Mouse (Mus musculus) Patski (cell line): ENCODE results near the gene Atg16l2. TPM values are rescaled to one million over a fixed set of nuclear protein-coding genes. Genes with fewer than 3 reads are reported as not detected.

ENCODE experiments used
- ATAC-seq: fragments of 100-300 bp; one replicate; pipeline ENCODE4 v1.8.0; 2021
- CTCF ChIA-PET: fragments of 350-600 bp; sonication (Branson Sonifier 250); formaldehyde crosslinking; loops from one replicate; lab custom pipeline; 2022; ENCODE audit warnings: inconsistent platforms; lab: Charles Lee
- POLR2A ChIA-PET: fragments of 350-600 bp; sonication (Branson Sonifier 250); formaldehyde crosslinking; loops from one replicate; lab custom pipeline; 2022; ENCODE audit warnings: antibody characterized with exemption, inconsistent platforms; lab: Charles Lee
- DNase-seq: peaks from one replicate; pipeline ENCODE4 v3.0.0-alpha.2; 2011; ENCODE audit warnings: low read depth, low spot score
- H3K27me3 ChIP-seq: fragments of 371-371 bp; one replicate; pipeline ENCODE4 v1.5.1; 2021
- CTCF ChIP-seq: fragments of 100-300 bp; IDR thresholded peaks from one replicate; pipeline ENCODE4 v1.5.1; 2021
- in situ Hi-C: fragments of 300-500 bp; cut with MboI; formaldehyde crosslinking; loops from 3 replicates; pipeline ENCODE4 v1.11.1; 2018; ENCODE audit warnings: low pct_unique_long_range_greater_than_20kb, mixed read lengths
- polyA plus RNA-seq: library from polyadenylated mRNA; unstranded; gene quantifications from one replicate; pipeline ENCODE4 v1.2.3, GENCODE M21; 2021

Gene Atg16l2
- polyA plus RNA-seq, 1 experiment from 2014 or later = 39.5 TPM

DNA sequence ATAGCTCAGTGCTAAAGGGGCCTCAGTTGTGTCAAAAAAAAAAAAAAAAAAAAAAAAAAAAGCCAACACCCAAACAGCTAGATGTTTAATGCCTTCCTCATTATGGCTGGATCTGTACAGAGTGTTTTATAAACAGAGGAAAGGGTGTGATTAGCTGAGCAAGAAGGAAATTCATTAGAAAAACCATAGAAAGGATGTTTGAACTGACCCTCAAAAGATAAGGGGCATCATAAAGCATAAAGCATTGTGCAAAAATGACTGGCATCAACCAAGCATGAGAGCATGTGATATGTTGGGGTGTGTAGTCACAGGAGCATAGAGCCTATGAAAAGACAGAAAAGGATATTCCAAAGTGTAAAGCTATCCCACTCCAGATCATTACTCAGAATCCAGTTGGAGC, 43.6 kb downstream of the Atg16l2 start:
- no peaks in the 10 kb centered on the region for H3K27me3 ChIP-seq
- ATAC-seq (no peak), DNase-seq (no peak)
- CTCF ChIA-PET = interaction anchor here (1.6 kb wide), 1 partner anchor 197 kb away, joined by 4 read pairs; no protein-coding TSS in a partner anchor
- in situ Hi-C loops = no loop called here
- POLR2A ChIA-PET = interaction anchor here (0.6 kb wide), 2 partner anchors 24 to 237 kb away, joined by 3 to 5 read pairs; no protein-coding TSS in a partner anchor
- no peak for TF ChIP-seq CTCF

DNA sequence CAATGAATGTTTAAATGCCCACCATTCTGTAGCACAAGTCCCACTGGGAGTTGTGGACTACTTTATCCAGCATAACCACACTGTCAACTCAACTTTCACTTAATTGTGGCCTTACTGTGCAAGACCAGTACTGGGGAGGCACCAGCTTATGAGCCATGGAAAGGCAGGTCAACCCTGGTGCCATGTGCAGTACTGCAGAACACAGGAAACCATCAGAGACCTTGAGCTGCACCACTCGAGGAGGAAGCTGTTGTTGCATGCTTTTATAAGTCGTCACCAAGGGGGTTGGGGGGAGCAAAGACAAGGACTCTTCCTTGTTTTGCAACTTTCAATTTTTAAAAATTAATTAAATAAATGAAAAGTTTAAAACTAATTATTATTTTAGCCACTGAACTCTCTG, 49.0 kb downstream of the Atg16l2 start:
- POLR2A ChIA-PET = no interaction called here
- in situ Hi-C loops = no loop called here
- no peaks in the 10 kb centered on the region for H3K27me3 ChIP-seq
- ATAC-seq (no peak), DNase-seq (no peak)
- TF ChIP-seq CTCF = no peak
- CTCF ChIA-PET = no interaction called here

DNA sequence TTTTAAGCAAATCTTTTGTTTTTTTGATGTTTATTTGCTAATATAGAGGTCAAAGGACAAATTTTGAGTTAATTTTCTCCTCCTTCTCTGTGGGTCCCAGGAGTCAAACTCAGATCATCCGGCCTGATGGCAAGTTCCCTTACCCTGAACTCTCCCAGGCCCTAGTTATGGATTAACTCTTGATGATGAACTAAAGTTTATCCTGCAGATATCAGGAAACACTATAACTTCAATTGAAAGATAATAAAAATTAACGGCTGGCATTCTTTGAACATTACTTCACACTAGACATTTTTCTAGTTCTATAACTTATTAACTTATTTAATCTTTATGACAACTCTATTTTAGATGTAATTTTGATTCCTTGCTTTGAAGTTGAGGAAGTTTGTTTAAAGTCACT, 52.9 kb downstream of the Atg16l2 start:
- TF ChIP-seq CTCF = no peak
- CTCF ChIA-PET = interaction anchor here (0.8 to 1.1 kb wide), 2 partner anchors 18 to 61 kb away, joined by 3 read pairs; no protein-coding TSS in a partner anchor
- no peaks in the 10 kb centered on the region for H3K27me3 ChIP-seq
- POLR2A ChIA-PET = no interaction called here
- ATAC-seq (no peak), DNase-seq (no peak)
- in situ Hi-C loops = no loop called here

DNA sequence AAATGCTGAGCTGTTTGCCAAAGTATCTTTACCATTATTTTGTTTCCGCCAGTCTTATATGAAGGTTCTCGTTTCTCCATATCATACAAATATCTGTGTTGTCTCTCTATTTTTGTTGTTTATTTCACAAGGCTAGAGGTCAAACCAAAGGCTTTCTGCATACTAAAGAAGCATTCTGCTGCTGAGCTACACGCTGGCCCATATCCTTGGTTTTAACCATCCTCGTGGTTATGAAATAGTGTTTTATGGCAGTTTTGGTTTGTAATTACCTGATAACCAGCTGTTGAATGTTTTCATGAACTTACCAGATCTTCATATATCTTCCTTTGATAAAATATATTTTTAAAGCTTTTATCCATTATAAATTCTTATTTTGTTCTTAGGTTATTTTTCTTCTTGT, 53.3 kb downstream of the Atg16l2 start:
- POLR2A ChIA-PET = no interaction called here
- ATAC-seq = no peak
- in situ Hi-C loops = no loop called here

DNA sequence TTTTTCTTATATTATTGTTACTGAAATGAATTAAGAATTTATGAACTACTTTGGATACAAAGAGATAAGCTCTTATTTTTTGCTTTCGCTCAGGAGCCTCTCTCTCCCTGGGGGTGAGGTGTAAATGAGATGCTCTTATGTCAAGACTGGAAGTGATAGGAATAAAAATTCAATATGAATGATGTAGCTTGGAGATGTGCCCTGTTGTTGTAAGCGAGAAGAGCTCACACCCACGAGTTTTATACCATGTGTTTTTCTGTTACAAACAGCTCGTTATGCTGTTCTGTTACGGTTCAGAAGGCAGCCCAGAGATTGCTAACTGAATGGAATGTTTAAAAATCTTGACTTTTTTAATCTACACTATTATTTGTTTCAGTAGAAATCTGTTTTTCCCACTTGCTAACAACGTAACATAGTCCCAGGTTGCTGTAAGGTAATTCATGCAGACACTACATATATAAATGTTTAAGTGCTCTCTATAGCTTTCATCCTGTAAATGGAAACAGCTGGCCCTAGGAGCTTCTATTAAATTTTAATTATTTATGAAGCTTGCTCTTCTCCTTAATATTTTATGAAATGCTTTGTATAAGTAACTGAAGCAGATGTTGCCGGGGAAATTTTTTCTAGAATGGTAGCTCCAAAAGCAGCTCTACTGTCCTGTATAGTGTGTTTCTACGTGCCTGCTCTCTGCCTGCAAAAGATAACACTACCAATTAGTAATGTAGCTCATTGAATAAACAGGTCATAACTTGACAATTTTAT, 65.2 kb downstream of the Atg16l2 start:
- in situ Hi-C loops = no loop called here
- no peak for ATAC-seq
- no peak for DNase-seq
- POLR2A ChIA-PET = no interaction called here
- no peak for TF ChIP-seq CTCF
- no peaks in the 10 kb centered on the region for H3K27me3 ChIP-seq
- CTCF ChIA-PET = interaction anchor here (1.3 to 1.7 kb wide), 4 partner anchors 9 to 293 kb away, joined by 3 to 10 read pairs (median 4); no protein-coding TSS in a partner anchor

More for the DNA sequence above, 53.3 kb downstream of the Atg16l2 start:
- no peaks in the 10 kb centered on the region for H3K27me3 ChIP-seq
- CTCF ChIA-PET = interaction anchor here (1.1 kb wide), 1 partner anchor 17 kb away, joined by 3 read pairs; no protein-coding TSS in a partner anchor
- DNase-seq = no peak
- no peak for TF ChIP-seq CTCF

DNA sequence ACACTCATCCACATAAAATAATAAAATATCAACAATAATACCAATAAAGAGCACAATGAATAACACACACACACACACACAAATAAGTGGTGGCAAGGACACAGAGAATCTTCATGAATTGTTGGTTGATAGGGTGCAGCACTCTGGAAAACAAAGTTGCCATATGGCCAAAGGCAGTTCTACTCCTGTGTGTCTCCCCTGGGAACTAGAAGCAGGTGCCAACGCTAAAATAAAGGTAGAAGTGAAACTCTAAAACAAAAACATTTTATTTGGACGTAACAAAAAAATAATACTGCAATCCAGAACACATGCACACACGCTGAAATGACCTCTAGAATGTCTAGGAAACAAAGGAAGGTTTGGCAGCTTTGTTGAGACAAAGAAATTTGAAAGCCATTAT, 69.3 kb downstream of the Atg16l2 start:
- ChIA-PET CTCF (interaction anchor here (0.6 kb wide), 1 partner anchor 32 kb away, joined by 3 read pairs; no protein-coding TSS in a partner anchor), POLR2A (no interaction called here)
- no peaks in the 10 kb centered on the region for H3K27me3 ChIP-seq
- TF ChIP-seq CTCF = no peak
- in situ Hi-C loops = loop anchor here (5.0 kb wide), 2 partner anchors 115 to 165 kb away; no protein-coding TSS in a partner anchor
- DNase-seq (no peak), ATAC-seq (no peak)

DNA sequence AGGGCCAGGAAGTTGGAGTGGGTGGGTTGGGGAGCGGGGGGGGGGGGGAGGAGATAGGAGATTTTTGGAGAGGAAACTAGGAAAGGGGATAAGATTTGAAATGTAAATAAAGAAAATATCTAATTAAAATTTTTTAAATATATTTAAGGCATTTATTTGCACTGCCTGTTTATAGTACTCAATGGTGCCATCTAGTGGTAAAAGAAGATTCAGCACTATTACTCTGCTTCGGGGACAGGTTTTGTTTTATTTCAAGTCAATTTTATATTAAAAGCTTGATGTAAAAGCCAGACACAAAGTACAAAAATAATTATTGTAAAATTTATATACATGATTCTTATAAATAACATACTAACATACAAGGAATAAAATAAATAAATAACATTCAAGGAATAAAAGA, 70.6 kb downstream of the Atg16l2 start:
- ChIA-PET POLR2A (no interaction called here), CTCF (interaction anchor here (1.0 to 2.1 kb wide), 10 partner anchors 10 to 170 kb away, joined by 3 to 10 read pairs (median 4); no protein-coding TSS in a partner anchor)
- no peak for ATAC-seq
- in situ Hi-C loops = loop anchor here (5.0 kb wide), 2 partner anchors 114 to 164 kb away; no protein-coding TSS in a partner anchor
- peak; percentile 47 for TF ChIP-seq CTCF
- DNase-seq = no peak
- H3K27me3 ChIP-seq = no peaks in the 10 kb centered on the region

DNA sequence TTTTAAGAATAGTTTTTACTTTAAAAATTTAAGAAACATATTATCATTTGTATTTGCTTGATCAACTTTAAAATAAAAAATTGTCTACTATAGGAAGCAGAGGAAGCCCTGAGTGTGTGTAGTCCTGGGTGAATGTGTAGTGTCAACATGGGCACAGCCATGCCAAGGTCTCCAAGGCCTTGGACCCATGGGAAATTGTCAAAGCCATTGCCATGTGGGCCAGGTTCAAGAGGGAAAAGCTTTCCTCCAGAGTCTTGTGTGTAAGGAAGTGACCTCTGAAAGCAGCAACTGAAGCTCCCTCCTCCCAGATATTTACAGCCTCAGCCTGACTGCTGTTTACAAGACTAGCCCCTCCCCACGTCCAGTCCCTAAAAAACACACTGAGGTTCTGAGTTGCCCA, 72.7 kb downstream of the Atg16l2 start:
- CTCF ChIA-PET = no interaction called here
- TF ChIP-seq CTCF = no peak
- POLR2A ChIA-PET = no interaction called here
- in situ Hi-C loops = no loop called here
- no peak for ATAC-seq
- DNase-seq = no peak
- H3K27me3 ChIP-seq = no peaks in the 10 kb centered on the region

DNA sequence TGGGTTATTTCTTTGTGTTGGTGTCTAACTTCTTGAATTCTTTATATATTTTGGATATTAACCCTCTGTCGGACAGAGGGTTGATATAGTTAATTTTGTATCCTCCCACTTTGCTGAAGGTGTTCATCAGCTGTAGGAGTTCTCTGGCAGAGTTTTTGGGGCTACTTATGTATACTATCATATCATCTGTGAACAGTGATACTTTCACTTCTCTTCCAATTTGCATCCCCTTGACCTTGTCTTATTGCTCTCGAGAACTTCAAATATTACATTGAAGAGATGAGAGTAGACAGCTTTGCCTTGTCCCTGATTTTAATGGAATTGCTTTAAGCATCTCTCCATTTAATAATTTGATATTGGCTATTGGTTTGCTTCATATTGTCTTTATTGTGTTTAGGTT, 78.5 kb downstream of the Atg16l2 start:
- TF ChIP-seq CTCF = no peak
- ChIA-PET POLR2A (no interaction called here), CTCF (no interaction called here)
- DNase-seq (no peak), ATAC-seq (no peak)
- no peaks in the 10 kb centered on the region for H3K27me3 ChIP-seq
- in situ Hi-C loops = no loop called here

DNA sequence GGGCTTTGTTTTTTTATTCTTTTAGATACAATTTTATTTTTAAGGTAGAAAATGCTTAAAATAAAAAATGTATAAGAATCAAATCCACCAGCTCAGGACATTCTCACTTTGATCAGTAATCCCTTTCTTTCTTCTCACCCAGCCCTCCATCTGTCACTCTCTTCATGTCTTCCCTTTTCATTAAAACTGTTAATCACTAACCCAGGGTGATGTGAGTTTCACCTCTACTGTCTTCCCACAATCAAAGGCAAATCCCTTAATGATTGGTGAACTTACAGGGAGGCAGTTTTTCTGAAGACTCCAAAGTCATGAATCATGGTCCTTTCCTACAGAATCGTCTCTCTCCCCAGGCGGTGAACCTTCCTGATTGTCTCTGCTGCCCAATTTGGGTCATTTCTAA, 85.3 kb downstream of the Atg16l2 start:
- H3K27me3 ChIP-seq = no peaks in the 10 kb centered on the region
- in situ Hi-C loops = no loop called here
- ATAC-seq (no peak), DNase-seq (peak; percentile 48)
- CTCF ChIA-PET = interaction anchor here (1.1 kb wide), 1 partner anchor 14 kb away, joined by 4 read pairs; no protein-coding TSS in a partner anchor
- TF ChIP-seq CTCF = no peak
- POLR2A ChIA-PET = no interaction called here

DNA sequence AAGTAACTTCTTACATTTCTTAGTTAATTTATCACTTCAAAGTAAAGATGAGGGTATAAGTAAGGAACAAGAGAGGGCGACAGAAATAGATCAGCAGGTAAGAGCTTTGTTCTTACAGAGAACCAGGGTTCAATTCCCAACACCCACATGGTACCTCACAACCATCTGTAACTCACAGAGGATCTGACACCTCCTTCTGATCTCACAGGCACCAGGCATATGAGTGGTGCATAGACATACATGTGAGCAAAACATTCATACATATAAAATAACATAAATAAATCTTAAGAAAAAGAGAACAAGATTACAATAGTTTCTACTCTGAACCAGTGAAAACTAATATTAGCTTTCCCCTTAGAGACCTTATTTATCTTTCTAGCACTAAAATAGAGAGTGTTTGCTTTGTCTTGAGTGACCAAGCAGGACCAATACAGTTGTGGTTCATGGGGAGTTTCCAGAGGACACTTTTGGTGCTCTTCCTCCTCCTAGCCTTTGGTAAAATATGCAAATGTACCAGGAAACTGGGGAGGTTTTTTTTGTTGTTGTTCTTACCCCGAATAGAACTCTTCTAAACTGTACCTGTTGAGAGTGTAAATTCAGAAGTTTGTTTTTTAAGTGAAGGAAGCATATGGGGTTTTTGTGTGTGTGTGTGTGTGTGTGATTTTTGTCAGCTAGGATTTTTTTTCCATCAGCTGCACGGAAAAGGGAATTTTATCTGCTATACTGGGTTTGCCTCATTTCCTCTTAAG, 88.4 kb downstream of the Atg16l2 start:
- TF ChIP-seq CTCF = no peak
- ChIA-PET POLR2A (no interaction called here), CTCF (no interaction called here)
- no peaks in the 10 kb centered on the region for H3K27me3 ChIP-seq
- ATAC-seq = no peak
- no peak for DNase-seq
- in situ Hi-C loops = no loop called here

Other genes with a start within 250 kb of the Atg16l2 start
- gene Fchsd2, start 209.4 kb downstream of the Atg16l2 start, polyA plus RNA-seq = 14.0 TPM
- gene Stard10, start 14.8 kb upstream of the Atg16l2 start, polyA plus RNA-seq = 68.5 TPM
- gene Arap1, start 45.8 kb upstream of the Atg16l2 start, polyA plus RNA-seq = 31.1 TPM
- gene Gm45837, start 108.6 kb upstream of the Atg16l2 start, polyA plus RNA-seq = 0.78 TPM
- 0.10 TPM for gene Pde2a, start 119.4 kb upstream of the Atg16l2 start, polyA plus RNA-seq